Mouse (Mus musculus) c-Kit-positive CD71-positive TER-119-negative erythroid progenitor cells, embryonic 14.5 days (primary cell): Measurements from ENCODE around the gene Imp3.
"Not testable (repeated sequence)": the region's sequence is repeated elsewhere in the genome, so short reads cannot be mapped to it uniquely, and the experiment has no call there.

Source experiments
- DNase-seq: peaks from one replicate; pipeline ENCODE4 v3.0.0-alpha.2; 2013; ENCODE audit warnings: low read depth

Gene Imp3

DNA sequence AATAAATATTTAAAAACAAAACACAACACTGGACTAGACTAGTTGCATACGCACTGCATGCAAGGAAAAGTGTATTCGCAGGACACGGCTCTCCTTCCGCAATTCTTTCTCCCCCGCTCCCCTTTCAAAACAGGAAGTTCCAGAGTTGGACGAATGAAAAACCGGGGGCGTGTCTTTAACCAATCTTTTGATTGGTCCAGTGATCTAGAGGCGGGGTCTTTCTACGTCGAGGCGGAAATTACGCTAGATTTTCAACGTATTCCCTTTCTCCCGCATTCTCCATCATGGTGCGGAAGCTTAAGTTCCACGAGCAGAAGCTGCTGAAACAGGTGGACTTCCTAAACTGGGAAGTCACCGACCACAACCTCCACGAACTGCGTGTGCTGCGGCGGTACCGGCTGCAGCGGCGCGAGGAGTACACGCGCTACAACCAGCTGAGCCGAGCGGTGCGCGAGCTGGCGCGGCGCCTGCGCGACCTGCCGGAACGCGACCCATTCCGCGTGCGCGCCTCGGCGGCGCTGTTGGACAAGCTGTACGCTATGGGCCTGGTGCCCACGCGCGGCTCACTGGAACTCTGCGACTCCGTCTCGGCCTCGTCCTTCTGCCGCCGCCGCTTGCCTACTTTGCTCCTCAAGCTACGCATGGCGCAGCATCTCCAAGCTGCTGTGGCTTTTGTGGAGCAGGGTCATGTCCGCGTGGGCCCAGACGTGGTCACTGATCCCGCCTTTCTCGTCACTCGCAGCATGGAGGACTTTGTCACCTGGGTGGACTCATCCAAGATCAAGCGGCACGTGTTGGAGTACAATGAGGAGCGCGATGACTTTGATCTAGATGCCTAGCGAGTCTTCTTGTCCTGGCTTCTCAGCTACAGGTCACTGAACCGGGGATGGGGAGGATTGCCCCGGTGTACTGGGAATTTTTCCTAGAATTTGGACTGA lies at the start of gene Imp3:
Gene Imp3, plus strand, starts transcription at position 253 of the 938 bp plus-strand sequence.
- DNase-seq, result peak; percentile 96

GRCm38 (mm10) chr9:56887581-56887980 lies 49.7 kb upstream of the Imp3 start:
- DNase-seq, result no peak

DNA sequence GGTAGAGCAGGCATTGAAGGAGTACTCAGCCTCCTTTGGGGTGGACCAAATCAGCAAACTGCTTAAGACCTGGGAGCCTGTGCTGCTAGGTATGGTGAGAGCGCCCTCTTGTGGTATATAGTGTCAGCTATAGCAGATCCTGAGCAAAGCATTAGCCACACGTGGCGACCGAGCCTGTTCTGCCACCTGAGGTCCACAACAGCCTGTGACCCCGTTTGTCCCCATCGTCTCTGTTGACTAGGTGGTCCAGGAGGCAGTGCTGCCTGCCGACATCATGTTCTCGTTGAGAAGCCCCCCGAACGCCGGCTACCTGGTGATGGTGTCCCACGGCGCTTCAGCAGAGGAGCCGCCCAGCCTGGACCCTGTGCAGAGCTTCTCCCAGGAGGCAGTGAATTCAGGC lies 47.5 kb upstream of the Imp3 start:
- peak; percentile 61 for DNase-seq

GRCm38 (mm10) chr9:56890522-56891250 lies 46.6 kb upstream of the Imp3 start:
- no peak for DNase-seq

DNA sequence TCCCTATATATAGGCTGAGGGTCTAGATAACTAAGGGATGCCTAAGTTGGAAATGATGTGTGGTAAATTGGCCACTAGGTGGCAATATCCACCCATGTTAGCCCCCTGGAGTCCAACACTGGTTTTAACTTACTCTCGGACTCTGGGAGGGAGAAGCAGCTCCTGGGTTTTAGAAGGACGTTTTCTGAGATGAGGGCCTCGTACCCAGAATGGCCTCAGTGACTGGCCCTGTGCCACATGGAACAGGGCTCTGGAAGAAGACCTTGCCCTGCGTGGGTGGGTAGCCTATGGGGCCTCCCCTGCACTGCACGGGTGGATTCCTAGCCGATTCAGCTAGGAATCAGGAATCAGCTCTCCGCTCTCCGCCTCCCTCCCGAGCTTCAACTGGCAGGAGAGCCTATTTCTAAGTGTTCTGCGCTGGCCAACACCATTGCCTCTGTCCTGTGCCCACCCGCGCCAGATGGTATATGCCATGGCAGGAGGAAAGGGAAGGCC lies 45.7 kb upstream of the Imp3 start:
- DNase-seq, result peak; percentile 61

- DNase-seq, result no peak
Observed at GRCm38 (mm10) chr9:56892111-56892510, 45.2 kb upstream of the Imp3 start.

GRCm38 (mm10) chr9:56893313-56893712 lies 44.0 kb upstream of the Imp3 start:
- DNase-seq, result no peak

- no peak for DNase-seq
Observed at GRCm38 (mm10) chr9:56894006-56894405, 43.3 kb upstream of the Imp3 start.

GRCm38 (mm10) chr9:56896779-56897178 lies 40.5 kb upstream of the Imp3 start:
- no peak for DNase-seq

DNA sequence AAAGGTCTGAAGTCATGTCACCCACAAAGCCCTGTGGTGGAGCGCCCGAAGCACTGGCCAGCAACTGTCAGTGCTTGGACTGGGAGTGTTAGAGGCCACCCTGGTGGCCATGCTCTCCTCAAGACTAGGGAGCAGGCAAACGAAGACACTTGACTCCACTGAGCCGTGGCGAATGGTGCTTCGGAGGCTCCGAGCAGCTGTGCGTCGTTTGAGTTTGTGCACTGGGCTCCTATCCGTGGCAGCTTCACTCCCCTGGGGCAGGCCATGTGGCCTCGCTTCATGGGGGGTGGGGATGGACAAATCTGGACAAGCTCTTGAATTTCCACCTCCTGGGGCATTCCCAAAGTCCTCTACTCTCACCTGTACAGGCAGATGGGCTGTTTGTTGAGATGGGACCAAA lies 37.9 kb upstream of the Imp3 start:
- DNase-seq, result no peak

DNA sequence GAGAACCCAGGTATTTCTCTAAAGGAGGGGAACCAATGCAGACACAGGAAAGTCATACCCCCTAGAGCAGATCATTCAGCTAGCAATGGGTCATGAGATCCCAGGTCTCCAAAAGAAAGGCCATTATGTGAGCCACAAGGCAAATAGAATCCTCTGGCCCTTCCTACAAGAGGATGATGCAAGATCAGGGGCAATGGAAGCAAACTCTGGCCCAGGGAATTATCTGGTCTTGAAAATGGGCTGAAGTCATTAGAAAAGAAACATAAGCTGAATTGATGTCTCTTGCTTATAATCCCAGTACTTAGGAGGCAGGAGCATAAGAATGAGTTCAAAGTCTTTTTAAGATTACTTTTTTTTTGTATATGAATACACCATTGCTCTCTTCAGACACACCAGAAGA lies 37.2 kb upstream of the Imp3 start:
- no peak for DNase-seq

DNA sequence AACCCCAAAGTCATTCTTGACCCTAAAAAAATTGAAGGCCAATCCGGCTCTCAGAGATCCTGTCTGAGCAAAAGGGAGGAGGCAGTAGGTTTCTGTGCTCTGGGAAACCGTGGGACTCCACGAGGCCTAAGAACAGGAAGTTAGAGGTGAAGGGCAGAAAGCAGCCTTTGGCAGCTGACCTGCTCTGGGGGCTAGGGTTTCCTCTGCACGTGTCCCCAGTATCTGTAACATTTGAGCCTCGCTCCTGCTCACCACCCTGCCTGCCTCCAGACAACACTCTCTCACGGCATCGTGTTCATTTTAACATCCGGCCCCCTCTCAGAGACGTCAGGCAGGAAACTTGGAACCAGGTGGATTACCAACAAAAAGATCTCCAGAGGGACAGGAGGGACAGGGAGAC lies 36.7 kb upstream of the Imp3 start:
- DNase-seq, result no peak

GRCm38 (mm10) chr9:56901187-56901586 lies 36.1 kb upstream of the Imp3 start:
- DNase-seq, result no peak

GRCm38 (mm10) chr9:56903662-56904061 lies 33.6 kb upstream of the Imp3 start:
- DNase-seq, result no peak

DNA sequence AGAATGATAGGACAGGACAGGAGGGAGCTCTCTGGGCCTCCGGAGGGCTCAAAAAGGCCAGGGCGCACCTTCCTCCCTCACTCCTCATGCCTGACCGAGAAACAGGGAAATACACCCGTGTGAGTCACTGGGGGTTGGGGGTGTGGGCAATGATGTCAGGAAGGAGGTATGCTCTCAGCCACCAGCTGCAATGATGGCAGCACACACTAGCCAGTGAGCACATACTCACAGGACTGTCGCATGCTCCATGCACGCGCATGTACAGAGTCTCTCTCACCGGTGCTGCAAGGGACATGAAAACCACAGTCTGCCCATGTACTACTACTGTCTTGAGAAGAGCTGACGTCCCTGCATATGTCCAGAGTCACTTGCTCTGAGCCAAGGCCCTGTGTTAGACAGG lies 29.7 kb upstream of the Imp3 start:
- DNase-seq, result no peak

GRCm38 (mm10) chr9:56909991-56910390 lies 27.3 kb upstream of the Imp3 start:
- not testable (repeated sequence) for DNase-seq

DNA sequence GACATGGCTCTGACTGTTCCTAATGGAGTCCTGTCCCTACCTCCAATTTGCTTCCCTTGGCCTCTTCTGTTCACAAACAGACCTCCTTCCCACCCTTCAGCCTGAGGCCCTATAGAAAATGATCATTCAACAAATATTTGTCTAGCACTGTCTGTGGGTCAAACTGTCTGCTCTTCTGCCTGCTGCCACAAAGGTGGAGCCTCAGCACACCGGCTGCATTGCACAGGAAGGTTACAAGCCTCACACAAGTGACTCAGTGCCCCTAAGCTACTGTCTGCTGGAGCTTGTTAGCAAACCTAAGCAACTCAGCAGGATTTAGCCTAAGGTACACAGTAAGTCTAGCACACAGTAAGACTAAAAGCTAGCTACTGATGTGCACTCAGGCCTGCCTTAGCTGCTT lies 26.3 kb upstream of the Imp3 start:
- no peak for DNase-seq

- no peak for DNase-seq
Observed at GRCm38 (mm10) chr9:56913991-56914390, 23.3 kb upstream of the Imp3 start.

DNA sequence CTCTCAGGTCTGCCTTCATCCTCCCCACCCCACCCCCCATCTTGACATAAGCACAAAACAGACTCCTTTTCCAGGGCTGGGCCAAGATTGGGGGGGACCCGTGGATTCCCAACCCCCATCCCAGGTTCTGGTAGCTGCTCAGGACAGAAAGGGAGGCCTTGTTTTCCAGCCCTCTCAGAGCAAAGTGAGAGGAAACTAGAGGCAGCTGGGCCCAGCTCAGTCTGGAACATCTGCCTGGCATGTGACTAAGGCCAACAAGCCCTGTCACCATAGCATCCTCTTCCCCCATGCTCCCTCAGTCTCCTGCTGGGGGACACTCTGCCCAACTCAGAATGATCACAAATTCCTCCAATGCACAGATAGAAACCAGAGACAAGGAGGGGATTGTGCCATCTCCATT lies 22.2 kb upstream of the Imp3 start:
- no peak for DNase-seq

DNA sequence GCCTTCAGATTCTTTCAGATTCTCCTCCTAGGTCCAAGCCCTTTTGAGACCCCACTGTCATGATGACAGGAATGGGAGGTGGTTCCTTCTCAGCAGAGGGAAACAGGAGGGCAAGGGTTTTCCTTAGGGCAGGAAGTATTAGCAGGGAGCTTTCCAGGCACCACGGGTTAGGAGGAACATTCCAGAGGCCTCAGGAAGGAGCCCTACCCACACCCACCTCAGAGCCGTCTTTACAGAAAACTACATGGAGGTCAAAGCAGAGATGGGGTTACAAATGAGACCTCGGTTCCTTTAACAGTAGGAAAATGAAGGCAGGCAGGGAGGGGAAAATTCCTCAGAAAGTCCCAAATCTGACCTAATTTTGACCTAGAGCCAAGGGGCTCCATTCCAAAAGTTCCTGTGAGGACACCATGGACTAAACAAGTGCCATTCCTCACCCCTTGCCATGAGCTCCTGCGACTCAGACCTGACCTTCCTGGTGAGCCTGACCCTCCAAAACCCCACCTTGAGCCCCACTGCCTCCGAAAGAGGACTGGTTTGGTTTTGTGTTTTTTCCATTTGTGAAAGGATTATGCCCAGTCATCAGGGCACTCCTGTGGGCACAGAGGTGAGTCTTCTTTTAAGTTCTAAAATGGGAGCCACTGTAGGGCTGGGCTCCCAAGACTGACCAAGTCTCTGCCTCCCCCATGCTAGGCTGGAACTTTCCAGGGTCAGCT lies 21.4 kb upstream of the Imp3 start:
- DNase-seq, result no peak

- DNase-seq, result no peak
Observed at GRCm38 (mm10) chr9:56917131-56917530, 20.1 kb upstream of the Imp3 start.

DNA sequence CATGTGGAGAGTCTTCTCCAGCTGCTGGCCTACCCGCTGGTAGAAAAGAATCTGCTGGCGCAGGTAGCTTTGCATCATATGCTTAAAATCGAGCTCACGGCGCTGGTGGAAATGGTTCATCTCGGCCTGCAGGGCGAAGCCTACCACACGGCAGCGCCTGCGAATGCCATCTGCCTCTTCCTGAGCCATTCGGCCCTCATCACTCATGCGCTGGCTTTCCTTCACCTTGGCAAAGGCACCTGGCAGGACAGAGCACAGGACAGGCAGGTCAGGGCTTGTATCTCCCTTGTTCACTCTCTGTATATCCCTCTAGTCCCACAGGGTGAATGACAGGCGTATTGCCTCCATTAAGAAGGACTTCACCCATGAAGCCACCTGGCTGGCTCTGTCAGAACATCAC lies 18.8 kb upstream of the Imp3 start:
- no peak for DNase-seq
